Mouse (Mus musculus) forebrain, postnatal 0 days (tissue): ENCODE measurements around the gene Ing5. TPM values are rescaled to one million over a fixed set of nuclear protein-coding genes. Genes with fewer than 3 reads are reported as not detected.
A peak's percentile ranks its signal among the peaks of the same experiment; 100 is the strongest.
"Not testable (repeated sequence)": the region's sequence is repeated elsewhere in the genome, so short reads cannot be mapped to it uniquely, and the experiment has no call there.

Experiments used
- ATAC-seq: fragments of 200-750 bp; cut with Nextera tagmentation; 2 replicates; pipeline ENCODE4 v1.8.0; 2017; ENCODE audit warnings: mild to moderate bottlenecking, moderate library complexity
- DNase-seq: peaks from one replicate; pipeline ENCODE4 v3.0.0-alpha.2; 2015
- H3K27ac ChIP-seq: fragments of 300-500 bp; sonication (generic); 2 replicates; pipeline ENCODE4 v1.5.1; 2014; ENCODE audit warnings: low read depth, mild to moderate bottlenecking, antibody characterized with exemption, low read length, moderate library complexity, mixed read lengths
- H3K27me3 ChIP-seq: fragments of 300-500 bp; sonication (generic); 2 replicates; pipeline ENCODE4 v1.6.1; 2014; ENCODE audit warnings: mild to moderate bottlenecking, low read length, mixed read lengths; ENCODE audit not compliant: insufficient read depth
- H3K36me3 ChIP-seq: fragments of 300-500 bp; sonication (generic); 2 replicates; pipeline ENCODE4 v1.6.1; 2014; ENCODE audit warnings: mild to moderate bottlenecking, moderate library complexity; ENCODE audit not compliant: insufficient read depth
- H3K4me1 ChIP-seq: fragments of 300-500 bp; sonication (generic); 2 replicates; pipeline ENCODE4 v1.6.1; 2014; ENCODE audit warnings: antibody characterized with exemption; ENCODE audit not compliant: insufficient read depth
- H3K4me2 ChIP-seq: fragments of 300-500 bp; sonication (generic); 2 replicates; pipeline ENCODE4 v1.6.1; 2014; ENCODE audit warnings: low read depth, mild to moderate bottlenecking, moderate library complexity
- H3K4me3 ChIP-seq: fragments of 300-500 bp; sonication (generic); 2 replicates; pipeline ENCODE4 v1.5.1; 2014; ENCODE audit warnings: low read depth, low read length, mixed read lengths
- H3K9ac ChIP-seq: fragments of 300-500 bp; sonication (generic); 2 replicates; pipeline ENCODE4 v1.6.1; 2014; ENCODE audit warnings: mild to moderate bottlenecking
- H3K9me3 ChIP-seq: fragments of 300-500 bp; sonication (generic); 2 replicates; pipeline ENCODE4 v1.6.1; 2016; ENCODE audit warnings: low read length
- CTCF ChIP-seq: sonication (generic); IDR thresholded peaks from 2 replicates; pipeline ENCODE4 v1.5.1; 2016; ENCODE audit warnings: antibody characterized with exemption, control low read depth, low read depth
- whole genome bisulfite sequencing: fragments of 180-500 bp; shearing (Covaris S2); extraction: QIAGEN DNeasy Blood & Tissue Kit; methylation state at CpG from one replicate; pipeline ENCODE4 v1.1.7; 2014; 5-methylcytosine and 5-hydroxymethylcytosine counted together
- polyA plus RNA-seq: library from polyadenylated mRNA; unstranded; fragments of >200 nt; fragmentation: Nextera tagmentation; extraction: Ambion mirVana; gene quantifications from 2 replicates; pipeline ENCODE4 v1.2.1, GENCODE M21; 2015
- total RNA-seq: library from RNA; depleted of rRNA; stranded (reverse); fragments of >200 nt; gene quantifications from 2 replicates; pipeline ENCODE4 v1.2.3, GENCODE M21; 2014

Gene Ing5
- total and polyA plus RNA-seq, 2 experiments from 2014 or later: 5.4 to 12.9 TPM

GRCm38 (mm10) chr1:93825105-93825674 lies 21.4 kb downstream of the Ing5 start:
- Histone ChIP-seq H3K9me3 (no peaks in the 10 kb centered on the region), H3K4me1 (peaks cover 13% of the 10 kb centered on the region; the same call in 1 of the 2 replicates), H3K9ac (peak overlapping the region; percentile 75), H3K27ac (peak overlapping the region; percentile 97), H3K4me2 (peak overlapping the region; percentile 86), H3K4me3 (peak overlapping the region; percentile 59), H3K27me3 (no peaks in the 10 kb centered on the region), H3K36me3 (peaks cover 13% of the 10 kb centered on the region)
- peak; percentile 96 for ATAC-seq
- peak; percentile 55 for TF ChIP-seq CTCF
- 2% methylated on average over 30 of the region's 30 CpGs for WGBS
- peak; percentile 99 for DNase-seq

- DNase-seq: no peak
- peaks cover 7% of the 10 kb centered on the region for H3K36me3 ChIP-seq
- peak overlapping the region; percentile 59 for H3K4me3 ChIP-seq
- WGBS: 45% methylated on average over 27 of the region's 27 CpGs
- no peaks in the 10 kb centered on the region for H3K27me3 ChIP-seq
- no peak for TF ChIP-seq CTCF
- H3K27ac ChIP-seq: peak overlapping the region; percentile 97
- no peaks in the 10 kb centered on the region for H3K9me3 ChIP-seq
- H3K9ac ChIP-seq: peak overlapping the region; percentile 75
- peak; percentile 19 for ATAC-seq
- H3K4me2 ChIP-seq: peak overlapping the region; percentile 86
- H3K4me1 ChIP-seq: peaks cover 13% of the 10 kb centered on the region; the same call in 1 of the 2 replicates
Measured at GRCm38 (mm10) chr1:93825771-93826539, 22.2 kb downstream of the Ing5 start.

- Histone ChIP-seq H3K9ac (no peak overlapping the region), H3K27me3 (no peaks in the 10 kb centered on the region), H3K4me2 (peak overlapping the region; percentile 86; the same call in 1 of the 2 replicates), H3K36me3 (peaks cover 2% of the 10 kb centered on the region), H3K4me1 (peaks cover 13% of the 10 kb centered on the region; the same call in 1 of the 2 replicates), H3K27ac (no peak overlapping the region), H3K9me3 (no peaks in the 10 kb centered on the region), H3K4me3 (no peak overlapping the region)
- no peak for TF ChIP-seq CTCF
- ATAC-seq: no peak
- 97% methylated on average over 9 of the region's 9 CpGs for WGBS
- no peak for DNase-seq
Measured at GRCm38 (mm10) chr1:93826540-93826835, 22.7 kb downstream of the Ing5 start.

GRCm38 (mm10) chr1:93832754-93833360 lies 29.1 kb downstream of the Ing5 start:
- not testable (repeated sequence) for H3K27ac ChIP-seq, H3K9ac ChIP-seq, H3K4me2 ChIP-seq, DNase-seq, H3K9me3 ChIP-seq, H3K4me3 ChIP-seq, H3K27me3 ChIP-seq, H3K4me1 ChIP-seq, H3K36me3 ChIP-seq
- TF ChIP-seq CTCF: peak; percentile 15; the same call in 1 of the 2 replicates
- 0 out of 2 replicates have a peak, but pooled peaks have one; percentile 25 for ATAC-seq
- 80% methylated on average over 2 of the region's 4 CpGs for WGBS

GRCm38 (mm10) chr1:93834671-93835150 lies 30.9 kb downstream of the Ing5 start:
- ATAC-seq (no peak), DNase-seq (no peak)
- Histone ChIP-seq H3K4me3 (no peak overlapping the region), H3K27ac (no peak overlapping the region), H3K36me3 (peaks cover 5% of the 10 kb centered on the region), H3K9me3 (no peaks in the 10 kb centered on the region), H3K9ac (no peak overlapping the region), H3K4me1 (no peaks in the 10 kb centered on the region), H3K27me3 (no peaks in the 10 kb centered on the region), H3K4me2 (no peak overlapping the region)
- TF ChIP-seq CTCF: no peak
- 85% methylated on average over 7 of the region's 7 CpGs for WGBS

- H3K4me1 ChIP-seq: no peaks in the 10 kb centered on the region
- no peak overlapping the region for H3K4me3 ChIP-seq
- DNase-seq: no peak
- H3K9ac ChIP-seq: no peak overlapping the region
- ATAC-seq: no peak
- no peaks in the 10 kb centered on the region for H3K27me3 ChIP-seq
- H3K36me3 ChIP-seq: peaks cover 5% of the 10 kb centered on the region
- no peak for TF ChIP-seq CTCF
- no peaks in the 10 kb centered on the region for H3K9me3 ChIP-seq
- H3K27ac ChIP-seq: no peak overlapping the region
- no peak overlapping the region for H3K4me2 ChIP-seq
- 96% methylated on average over 4 of the region's 4 CpGs for WGBS
Measured at GRCm38 (mm10) chr1:93835211-93835610, 31.4 kb downstream of the Ing5 start.
